Mouse (Mus musculus) T-helper 17 cell (primary cell): ENCODE results near the gene Fibcd1.

Source experiments
- in situ Hi-C, 2 experiments: fragments of 300-600 bp; cut with MboI, MseI; formaldehyde crosslinking; loops; 1 replicate in 1 of 2; 2 replicates in 1 of 2; pipeline ENCODE4 v1.15.1; 2025; ENCODE audit warnings: high pct_unique_total_duplicates in 2 of 2

Gene Fibcd1

GRCm38 (mm10) chr2:31776479-31776878 lies 69.3 kb downstream of the Fibcd1 start:
- in situ Hi-C loops: loop anchor here in 1 of 2 experiments (10.0 kb wide), 1 partner anchor 62 kb away; no protein-coding TSS in a partner anchor

GRCm38 (mm10) chr2:31770781-31771441 lies 74.9 kb downstream of the Fibcd1 start:
- in situ Hi-C loops: loop anchor here in 1 of 2 experiments (10.0 kb wide), 1 partner anchor 56 kb away; no protein-coding TSS in a partner anchor

GRCm38 (mm10) chr2:31769631-31770111 lies 76.1 kb downstream of the Fibcd1 start:
- in situ Hi-C loops: loop anchor here in 1 of 2 experiments (10.0 kb wide), 1 partner anchor 55 kb away; no protein-coding TSS in a partner anchor

GRCm38 (mm10) chr2:31769115-31769514 lies 76.7 kb downstream of the Fibcd1 start:
- in situ Hi-C loops: no loop called here

- in situ Hi-C loops: no loop called here
Observed at GRCm38 (mm10) chr2:31767815-31768214, 78.0 kb downstream of the Fibcd1 start.

- in situ Hi-C loops: no loop called here
Observed at GRCm38 (mm10) chr2:31767104-31767503, 78.7 kb downstream of the Fibcd1 start.
